Mouse (Mus musculus) right cerebral cortex, postnatal 14 days (tissue): ENCODE results near the gene Slc25a3.

Experiments
- DNase-seq: peaks from one replicate; pipeline ENCODE4 v3.0.0; 2022

Slc25a3 gene

DNA sequence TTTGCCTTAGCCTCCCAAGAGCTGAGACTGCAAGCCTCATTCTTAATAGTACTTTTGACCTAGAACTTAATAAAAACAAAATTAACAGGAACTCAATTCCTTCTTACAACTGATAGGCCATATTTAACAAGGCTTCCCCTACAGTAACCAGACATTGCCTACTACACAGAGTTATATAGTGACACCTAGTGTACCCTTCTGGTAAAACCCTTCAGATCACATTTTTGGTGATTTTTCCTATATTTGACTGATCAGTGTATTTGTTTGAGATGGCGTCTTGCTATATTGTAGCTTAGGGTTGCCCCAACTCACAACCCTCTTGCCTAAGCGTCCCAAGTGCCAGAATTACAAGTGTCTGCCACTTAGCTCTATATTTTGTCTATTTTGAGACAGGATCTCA lies 17.7 kb upstream of the Slc25a3 start:
- no peak for DNase-seq

DNA sequence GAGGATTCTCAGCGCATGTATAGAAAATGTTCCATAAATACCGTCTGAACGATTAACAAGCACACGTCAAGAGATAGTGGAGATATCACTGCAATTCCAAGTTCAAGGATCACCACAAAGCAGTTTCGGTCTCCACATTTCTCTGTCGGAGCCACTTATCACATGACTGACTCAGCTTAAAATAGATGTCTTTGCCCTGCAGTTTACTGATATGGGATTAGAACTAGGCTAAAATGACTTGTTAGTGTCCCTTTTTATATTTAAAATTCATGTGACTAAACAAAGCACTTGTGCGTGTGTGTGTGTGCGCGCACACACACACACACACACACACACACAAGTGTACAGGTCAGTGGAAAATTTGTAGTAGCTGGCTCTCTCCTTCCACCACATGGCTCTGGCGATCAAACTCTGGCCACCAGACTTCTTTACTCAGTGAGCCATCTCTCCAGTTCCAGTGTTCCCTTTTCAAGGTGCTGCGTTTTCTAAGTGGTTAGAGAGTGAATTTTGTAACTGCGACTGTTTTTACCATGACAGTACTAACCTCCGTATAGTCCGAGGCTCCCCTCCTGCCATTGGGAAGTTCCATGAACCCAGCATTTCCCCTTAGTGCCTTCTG lies 15.4 kb upstream of the Slc25a3 start:
- no peak for DNase-seq

DNA sequence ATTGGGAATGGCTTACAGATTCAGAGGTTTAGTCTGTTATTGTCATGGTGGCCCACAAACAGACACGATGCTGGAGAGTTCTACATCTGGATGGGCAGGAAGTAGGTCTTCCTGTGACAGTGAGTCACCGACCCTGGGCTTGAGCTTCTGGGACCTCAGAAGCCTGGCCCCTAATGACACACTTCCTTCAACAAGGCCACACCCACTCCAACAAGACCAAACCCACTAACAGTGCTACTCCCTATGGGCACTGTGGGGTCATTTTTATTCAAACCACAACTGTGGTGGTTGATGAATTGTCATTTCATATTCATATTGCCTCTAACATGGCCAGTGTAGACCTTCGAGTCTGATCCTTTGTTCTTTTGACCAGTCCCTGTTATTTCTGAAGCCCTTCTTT lies 14.5 kb upstream of the Slc25a3 start:
- no peak for DNase-seq

DNA sequence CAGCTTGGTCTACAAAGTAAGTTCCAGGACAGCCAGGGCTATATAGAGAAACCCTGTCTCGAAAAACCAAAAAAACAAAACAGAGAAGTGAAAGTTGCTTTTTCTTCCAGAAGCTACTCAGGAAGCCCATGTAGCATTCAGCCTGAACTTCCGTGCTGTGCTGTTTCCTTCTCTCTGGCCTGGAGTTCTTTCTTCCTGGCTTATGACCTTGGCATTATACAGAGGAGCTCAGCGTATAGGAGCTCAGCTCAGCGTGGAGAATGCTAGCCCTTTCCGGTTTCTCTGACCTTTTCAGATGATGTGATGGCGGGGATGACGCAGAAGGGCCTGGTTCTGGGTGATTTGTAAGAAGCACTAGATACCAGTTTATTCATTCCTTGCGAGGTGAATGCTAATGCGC lies 13.5 kb upstream of the Slc25a3 start:
- DNase-seq: no peak

DNA sequence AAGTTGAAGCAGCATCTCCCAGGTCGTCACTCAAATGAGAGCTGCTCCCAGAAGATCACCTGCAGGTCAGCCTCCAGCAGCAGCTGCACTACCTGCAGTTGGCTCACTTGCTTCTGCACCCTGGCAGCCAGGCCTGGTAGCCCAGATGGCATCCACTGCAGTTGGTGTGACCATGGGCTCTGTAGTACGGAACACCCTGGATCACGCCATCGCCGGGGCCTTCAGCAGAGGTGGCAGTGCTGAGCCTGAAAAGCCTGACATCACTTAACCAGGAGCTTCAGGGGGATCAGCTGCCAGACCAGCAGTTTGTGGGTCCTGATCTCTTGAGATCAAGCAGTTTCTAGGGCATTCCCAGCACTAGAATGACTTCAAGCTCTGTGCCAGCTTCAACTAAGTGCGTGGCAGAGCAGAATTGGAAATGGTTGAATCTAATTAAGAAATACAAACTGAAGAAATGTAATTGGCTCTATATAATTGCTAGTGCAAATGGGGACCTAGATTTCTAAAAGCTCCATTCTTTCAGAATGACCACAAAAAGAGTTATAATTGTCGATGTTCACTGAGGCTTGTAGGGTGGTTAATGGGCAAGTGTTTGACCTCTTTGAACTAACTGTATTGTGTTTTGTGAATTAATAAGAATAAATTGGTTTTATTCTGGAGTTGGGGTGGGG lies 11.6 kb upstream of the Slc25a3 start:
- DNase-seq: no peak

DNA sequence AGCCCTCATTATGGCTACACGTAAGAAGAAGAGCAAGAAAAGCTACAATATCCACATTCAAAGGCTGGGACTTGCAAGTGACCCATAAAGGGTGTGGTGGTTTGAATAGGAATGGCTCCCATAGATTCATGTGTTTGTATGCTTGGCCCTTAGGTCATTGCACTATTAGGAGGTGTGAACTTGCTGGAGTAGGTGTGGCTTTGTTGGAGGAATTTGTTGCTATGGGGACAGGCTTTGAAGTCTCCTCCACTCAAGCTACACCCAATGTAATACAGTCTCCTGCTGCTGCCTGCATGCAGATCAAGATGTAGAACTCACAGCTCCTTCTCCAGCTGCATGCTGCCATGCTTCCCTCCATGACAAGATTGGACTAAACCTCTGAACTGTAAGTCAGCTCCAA lies 7.7 kb upstream of the Slc25a3 start:
- no peak for DNase-seq

DNA sequence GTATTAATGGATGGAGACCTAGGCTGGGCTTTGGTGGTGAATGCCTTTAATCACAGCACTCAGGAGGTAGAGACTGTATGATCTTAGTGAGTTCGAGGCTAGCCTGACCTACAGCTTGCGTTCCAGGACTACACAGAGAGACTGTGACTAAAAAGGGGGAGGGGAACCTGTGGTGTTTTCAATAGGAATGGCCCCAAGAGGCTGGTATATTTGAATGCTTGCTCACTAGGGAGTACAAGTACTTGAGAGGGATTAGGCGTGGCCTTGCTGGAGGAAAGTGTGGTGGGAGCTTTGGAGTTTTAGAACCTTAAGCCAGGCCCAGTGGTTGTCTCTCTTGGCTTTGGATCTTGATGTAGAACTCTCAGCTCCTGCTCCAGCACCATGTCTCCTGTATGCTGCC lies 6.9 kb upstream of the Slc25a3 start:
- no peak for DNase-seq

DNA sequence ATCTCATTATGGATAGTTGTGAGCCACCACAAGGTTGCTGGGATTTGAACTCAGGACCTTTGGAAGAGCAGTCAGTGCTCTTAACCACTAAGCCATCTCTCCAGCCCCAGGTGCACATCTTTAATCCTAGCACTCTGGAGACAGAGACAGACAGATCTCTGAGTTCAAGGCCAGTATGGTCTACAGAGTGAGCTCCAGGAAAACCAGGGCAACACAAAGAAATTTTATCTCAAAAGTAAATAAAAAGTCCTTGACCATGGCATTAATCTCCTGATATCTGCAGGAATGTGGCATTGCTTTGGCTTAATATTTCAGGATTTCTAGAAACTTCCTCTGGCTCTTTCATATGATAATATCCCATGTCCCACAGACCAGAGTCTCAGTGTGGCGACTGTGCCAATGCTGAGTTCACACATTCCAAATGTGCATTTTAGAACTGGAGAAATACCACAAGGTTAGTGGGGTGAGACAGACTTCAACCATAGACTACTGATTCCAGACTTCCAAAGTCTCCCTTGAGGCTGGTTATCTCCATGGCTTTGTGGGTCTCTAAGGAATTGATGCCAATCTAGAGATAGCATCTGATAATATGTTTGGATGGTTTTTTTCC lies 4.8 kb upstream of the Slc25a3 start:
- no peak for DNase-seq

DNA sequence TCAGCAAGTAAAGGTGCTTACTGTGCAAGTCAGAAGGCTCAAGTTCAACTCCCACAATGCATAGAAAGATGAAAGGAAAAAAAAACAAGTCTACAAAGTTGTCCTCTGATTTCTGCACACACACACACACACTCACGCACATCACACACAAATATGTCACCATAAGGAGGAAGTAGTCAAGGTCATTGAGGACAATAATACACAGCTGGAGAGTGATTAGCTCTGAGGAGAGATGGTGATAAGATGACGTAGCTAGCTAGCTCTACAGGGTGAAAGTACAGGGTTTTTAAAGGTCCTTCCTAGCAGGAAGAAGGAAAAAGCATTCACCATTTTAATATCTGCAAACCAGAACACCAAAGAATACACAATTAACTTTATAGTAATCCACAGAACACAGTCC lies 3.5 kb upstream of the Slc25a3 start:
- no peak for DNase-seq

DNA sequence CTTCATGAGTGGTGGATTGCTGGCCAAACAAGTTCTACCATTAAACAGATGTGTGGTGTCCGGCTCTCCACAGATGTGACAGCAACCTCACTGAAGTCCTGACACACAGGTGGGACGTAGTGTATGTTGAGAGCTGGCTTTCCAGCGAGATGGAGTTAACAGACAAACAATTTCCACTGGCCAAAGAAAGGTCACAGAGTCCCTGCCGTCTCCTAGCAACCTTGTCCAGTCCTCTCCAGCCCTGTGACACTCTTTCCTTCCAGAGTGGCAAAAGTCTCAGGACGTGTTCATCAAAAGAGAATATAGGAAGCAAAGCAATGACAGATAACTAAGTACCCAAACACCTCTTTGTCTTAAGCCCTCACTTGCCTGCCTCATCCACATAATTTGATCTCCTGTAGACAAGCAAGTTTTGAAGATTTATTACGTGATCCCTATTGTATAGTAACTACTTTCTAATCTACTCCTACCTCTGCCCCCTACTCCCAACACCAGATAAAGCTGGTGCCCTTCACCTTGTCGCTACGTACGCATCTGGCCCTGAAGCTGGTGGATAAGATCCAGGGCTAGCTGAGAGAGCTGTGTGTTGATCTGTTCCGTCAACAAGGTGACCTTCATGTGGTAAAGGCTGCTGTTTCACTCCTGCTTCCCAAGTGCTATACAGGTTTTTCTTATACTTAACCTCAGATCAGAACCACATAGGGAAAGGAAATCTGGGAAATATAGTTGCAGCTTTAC lies 2.9 kb upstream of the Slc25a3 start:
- no peak for DNase-seq

DNA sequence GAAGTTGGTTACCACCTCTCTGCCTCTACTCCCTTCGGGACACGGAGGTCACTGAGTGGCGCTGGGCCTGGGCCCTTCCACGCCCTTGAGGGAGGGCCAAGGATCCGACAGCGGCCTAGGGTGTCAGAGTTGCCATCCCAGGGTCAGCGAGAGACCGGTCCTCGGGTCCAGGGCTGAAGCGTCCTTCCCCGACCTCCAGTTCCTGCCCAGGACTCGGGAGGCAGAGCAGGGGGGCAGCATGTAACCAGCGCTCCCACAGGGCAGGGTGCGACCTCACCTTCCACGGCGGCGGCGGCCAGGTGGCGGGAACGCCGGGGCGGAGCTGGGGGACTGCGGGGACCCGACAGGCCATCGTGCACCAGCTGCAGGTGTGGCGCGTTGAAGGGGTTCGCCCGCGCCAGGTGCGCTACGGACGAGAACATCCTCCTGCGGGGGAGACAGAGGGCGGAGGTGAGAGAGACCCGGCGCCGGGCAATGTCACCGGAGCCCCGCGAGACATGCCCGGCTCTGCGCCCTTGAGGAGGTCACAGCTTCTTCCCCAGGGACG lies 505 bp downstream of the Slc25a3 start:
- DNase-seq: peak; percentile 42

DNA sequence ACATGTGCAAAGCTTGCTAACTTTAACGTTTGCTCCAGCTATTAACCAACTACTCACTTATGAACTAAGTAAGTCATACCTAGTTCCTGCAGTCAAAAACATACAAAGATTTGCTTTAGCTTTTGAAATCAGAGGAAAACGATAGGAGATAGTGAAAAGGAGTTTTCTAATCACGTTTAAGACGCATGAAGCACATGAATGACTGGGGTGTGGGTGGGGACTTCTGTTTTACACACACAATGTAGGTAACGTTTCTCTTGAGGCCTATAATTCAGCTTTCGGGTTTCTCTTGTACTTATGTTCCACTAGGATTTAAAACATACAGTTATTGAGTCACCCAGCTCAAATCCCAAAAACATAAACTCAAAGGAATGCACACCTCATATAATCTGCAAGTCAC lies 1.2 kb downstream of the Slc25a3 start:
- DNase-seq: no peak

DNA sequence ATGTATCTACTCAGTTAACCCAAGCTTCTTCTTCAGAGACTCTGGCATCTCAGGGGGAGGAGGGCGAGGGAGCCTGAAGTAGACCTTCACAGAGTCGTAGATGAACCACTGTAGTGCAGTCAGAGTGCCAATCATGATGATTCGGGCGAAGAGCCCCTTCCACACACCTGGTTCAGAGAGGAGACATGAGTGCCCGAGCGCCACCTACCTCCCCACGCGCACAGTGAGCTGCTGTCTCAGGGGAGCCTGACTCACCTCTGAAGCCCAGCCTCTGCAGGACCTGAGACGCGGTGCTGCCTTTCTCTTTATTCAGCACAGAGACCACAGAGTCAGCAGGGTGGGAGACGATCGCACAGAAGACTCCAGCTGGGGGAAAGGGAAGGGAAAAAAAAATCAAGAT lies 6.9 kb downstream of the Slc25a3 start:
- no peak for DNase-seq

DNA sequence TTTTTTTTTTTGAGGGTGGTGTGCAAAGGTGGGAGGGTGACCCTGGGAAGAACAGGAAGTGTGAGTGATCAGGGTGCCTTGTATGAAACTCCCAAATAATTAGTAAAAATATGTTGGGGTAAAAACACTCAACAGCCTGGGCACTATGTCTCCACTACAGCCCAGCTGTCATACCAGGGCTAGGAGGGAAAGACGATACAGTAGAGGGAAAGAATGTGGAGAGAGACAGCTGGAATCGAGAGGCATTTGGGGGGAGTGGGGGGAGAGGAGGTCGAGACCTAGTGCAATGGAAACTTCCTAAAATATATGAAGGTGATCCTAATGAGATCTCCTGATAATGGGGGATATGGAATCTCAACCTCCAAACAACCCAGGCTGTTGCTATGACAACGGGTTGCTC lies 14.0 kb downstream of the Slc25a3 start:
- DNase-seq: no peak

DNA sequence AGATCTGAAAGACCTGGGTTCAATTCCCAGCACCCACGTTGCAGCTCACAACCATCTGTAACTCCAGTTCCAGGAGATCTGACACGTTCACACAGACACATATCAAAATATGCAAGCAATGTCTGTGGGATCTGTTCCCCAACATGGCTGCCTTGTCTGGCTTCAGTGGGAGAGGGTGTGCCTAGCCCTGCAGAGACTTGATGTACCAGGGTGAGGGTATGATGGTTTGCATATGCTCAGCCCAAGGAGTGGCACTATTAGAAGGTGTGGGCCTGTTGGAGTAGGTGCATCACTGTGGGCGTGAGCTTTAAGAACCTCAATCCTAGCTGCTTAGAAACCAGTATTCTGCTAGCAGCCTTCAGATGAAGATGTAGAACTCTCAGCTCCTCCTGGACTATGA lies 17.9 kb downstream of the Slc25a3 start:
- no peak for DNase-seq

DNA sequence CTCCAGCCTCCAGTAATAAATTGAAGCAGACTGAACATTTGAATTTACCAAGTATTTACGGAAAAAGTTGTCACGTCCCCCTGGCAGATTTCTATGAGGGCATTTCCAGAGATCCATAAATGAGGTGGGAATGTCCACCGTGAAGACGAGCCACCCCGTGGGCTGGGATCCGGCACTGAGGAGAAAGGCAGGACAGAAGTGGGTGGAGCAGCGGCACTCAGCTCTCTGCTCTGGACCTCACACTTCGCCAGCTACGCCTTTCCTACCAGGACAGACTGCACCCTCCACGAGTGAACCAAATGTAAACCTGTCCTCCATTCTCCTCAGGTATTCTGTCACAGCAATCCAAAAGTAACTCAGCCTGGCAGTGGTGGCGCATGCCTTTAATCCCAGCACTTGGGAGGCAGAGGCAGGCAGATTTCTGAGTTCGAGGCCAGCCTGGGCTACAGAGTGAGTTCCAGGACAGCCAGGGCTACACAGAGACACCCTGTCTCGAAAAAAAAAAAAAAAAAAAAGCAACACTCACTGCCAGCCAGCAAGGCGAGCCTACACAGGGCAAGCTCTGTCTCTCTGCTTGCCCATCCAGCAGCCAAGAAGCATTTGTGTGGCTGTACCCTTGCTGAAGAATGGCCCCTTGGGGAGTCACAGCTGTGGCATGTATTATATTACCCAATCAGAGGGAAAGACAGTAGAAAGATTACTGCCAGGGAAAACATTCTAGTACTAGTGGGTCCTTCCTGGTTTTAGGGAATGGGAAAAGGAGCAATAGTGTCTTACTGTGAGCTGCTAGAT lies 20.9 kb downstream of the Slc25a3 start:
- DNase-seq: no peak

DNA sequence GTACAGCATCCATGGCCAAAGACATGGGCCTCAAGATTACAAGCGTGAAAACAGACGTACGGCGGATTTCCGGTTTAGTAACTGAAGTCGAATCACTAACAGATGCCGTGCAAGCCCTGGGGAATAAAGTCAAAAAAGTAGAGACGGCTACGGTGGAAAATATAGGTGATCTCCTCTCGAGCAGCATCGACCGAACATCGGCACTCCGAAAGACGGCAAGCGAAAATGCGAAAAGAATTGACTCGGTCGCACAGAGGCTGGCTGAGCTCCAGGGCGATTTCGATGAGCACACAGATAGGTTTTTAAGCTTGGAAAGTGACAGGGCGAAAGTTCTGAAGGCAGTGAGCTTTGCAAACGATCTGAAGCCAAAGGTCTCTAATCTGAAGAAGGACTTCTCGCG lies 21.9 kb downstream of the Slc25a3 start:
- no peak for DNase-seq

DNA sequence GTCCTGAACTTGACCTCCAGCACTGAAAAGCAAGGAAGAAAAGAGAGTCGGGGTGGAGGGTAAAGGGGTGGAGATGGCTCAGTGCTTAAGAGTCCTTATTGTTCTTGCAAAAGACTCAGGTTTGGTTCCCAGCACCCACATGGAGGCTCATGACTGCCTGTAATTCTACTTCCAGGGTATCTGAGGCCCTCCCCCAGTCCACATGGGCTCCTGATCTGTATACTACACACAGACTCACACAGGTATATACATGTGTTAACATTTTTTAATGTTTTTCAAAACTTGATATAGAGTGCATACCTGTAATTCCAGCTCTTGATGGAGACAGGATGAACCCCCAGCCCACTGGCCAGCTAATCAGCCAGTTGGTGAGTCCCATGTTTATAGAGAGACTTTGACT lies 23.8 kb downstream of the Slc25a3 start:
- no peak for DNase-seq

DNA sequence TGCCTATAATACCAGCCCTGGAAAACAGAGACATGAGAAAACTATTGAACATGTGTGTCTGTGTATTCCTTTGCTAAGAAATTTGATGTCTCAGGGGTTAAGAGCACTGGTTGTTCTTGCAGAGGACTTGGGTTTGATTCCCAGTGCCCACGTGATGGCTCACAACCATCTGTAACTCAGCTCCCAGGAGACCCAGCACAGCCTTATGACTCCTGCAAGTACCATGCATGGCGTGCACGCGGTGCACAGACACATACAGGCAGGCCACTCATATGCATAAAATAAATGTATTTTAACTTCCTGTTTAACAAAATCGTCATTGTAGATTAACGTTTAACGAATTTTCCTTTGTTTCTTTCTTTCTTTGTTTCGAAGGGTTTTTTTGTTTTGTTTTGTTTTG lies 25.8 kb downstream of the Slc25a3 start:
- DNase-seq: no peak

DNA sequence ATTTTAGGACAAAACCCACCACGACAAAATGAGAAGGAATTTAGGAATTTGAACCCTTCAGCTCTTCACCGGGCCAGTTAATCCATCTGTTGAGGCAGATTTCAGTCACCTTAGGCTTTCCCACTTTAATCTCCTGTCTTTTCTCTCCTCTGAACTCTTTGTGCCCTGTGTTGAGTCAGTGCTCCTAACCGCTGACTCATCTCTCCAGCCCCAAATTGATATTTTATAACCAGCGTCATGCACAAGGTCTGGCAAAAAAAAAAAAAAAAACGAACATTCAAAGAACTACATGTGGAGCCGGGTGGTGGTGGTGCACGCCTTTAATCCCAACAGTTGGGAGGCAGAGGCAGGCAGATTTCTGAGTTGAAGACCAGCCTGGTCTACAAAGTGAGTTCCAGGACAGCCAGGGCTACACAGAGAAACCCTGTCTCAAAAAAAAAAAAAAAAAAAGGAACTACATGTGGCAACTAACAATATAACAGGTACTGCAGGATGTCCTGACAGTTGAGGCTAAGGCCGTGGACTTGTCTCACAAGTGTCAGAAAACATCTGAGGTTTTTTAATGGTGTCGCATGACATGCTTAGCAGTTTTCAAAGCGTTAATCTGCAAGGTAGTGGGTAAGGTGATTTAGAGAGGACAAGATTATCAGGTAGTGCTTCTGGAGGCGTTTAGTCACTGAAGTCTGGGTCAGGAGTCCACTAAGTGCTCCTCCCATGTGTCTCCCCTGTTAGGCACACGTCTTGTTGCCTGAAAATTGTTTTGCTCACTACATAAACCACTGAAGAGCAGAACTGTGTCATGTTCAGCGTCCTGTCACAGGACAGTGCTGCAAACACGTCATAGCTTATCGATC lies 29.4 kb downstream of the Slc25a3 start:
- no peak for DNase-seq

DNA sequence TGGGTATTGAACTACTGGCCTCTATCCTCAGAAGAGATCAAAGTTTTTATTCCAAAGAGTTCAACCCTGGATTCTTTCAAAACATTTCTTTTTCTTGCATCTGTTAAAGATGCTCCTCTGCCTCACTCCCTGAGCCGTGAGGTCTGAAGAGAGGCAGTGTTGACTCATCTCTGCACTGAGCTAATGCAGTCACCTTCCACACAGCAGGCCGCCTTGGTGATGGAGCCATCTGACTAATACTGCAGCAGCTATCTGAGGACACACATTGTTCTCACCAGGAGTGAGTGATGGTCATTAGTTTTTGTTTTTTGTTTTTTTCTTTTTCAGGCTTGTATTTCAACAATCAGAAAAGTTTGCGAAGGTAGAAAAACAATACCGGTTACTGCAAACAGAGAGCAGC lies 31.0 kb downstream of the Slc25a3 start:
- no peak for DNase-seq

DNA sequence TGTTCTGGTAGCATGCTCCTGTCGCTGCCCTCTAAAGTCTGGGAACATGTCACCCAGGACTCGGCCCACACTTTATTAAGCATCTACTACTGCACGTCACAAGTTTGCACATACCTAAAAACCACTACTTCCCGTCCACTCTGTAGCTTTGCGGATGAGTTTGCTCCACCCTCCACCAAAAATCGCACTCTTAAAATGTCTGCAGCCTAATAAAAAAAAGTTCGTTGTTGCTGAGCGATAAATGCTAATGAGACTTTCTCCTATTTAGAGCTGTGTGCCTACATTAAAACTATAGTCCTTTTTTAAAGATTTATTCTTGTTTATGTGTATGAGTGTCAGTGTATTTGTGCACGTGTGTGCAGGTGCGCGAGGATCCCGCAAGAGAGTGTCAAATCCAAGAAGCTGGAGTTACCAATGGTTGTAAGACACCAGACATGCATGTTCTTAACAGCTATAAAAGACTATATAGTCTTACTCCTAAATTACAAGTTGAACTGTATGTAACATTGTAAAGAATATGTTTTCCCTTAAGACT lies 40.4 kb downstream of the Slc25a3 start:
- DNase-seq: no peak
